Mouse (Mus musculus) cerebellum, postnatal 14 days (tissue): ENCODE data around the gene Itga6.

Experiments
- DNase-seq, 2 experiments: peaks; one replicate each; pipeline ENCODE4 v3.0.0; 2021; ENCODE audit warnings: mixed read lengths in 2 of 2

Itga6 gene

GRCm38 (mm10) chr2:71809289-71809860, 64.0 kb downstream of the Itga6 start:
- no peak for DNase-seq

- no peak for DNase-seq
Observed at GRCm38 (mm10) chr2:71810010-71810409, 64.6 kb downstream of the Itga6 start.

- no peak for DNase-seq
Observed at GRCm38 (mm10) chr2:71810906-71811305, 65.5 kb downstream of the Itga6 start.

GRCm38 (mm10) chr2:71812221-71813021, 67.0 kb downstream of the Itga6 start:
- DNase-seq: peak; percentile 93 to 95

- no peak for DNase-seq
Observed at GRCm38 (mm10) chr2:71813022-71813358, 67.6 kb downstream of the Itga6 start.

GRCm38 (mm10) chr2:71813371-71813770, 68.0 kb downstream of the Itga6 start:
- no peak for DNase-seq

GRCm38 (mm10) chr2:71814016-71814415, 68.6 kb downstream of the Itga6 start:
- no peak for DNase-seq

GRCm38 (mm10) chr2:71815279-71815678, 69.9 kb downstream of the Itga6 start:
- DNase-seq: no peak

GRCm38 (mm10) chr2:71816391-71817041, 71.1 kb downstream of the Itga6 start:
- peak; percentile 22 to 40 for DNase-seq

- DNase-seq: no peak
Observed at GRCm38 (mm10) chr2:71824146-71824545, 78.7 kb downstream of the Itga6 start.

- DNase-seq: no peak
Observed at GRCm38 (mm10) chr2:71827711-71828110, 82.3 kb downstream of the Itga6 start.

- no peak for DNase-seq
Observed at GRCm38 (mm10) chr2:71828928-71829327, 83.5 kb downstream of the Itga6 start.

- no peak for DNase-seq
Observed at GRCm38 (mm10) chr2:71833626-71834025, 88.2 kb downstream of the Itga6 start.

- DNase-seq: no peak
Observed at GRCm38 (mm10) chr2:71834371-71834770, 89.0 kb downstream of the Itga6 start.

GRCm38 (mm10) chr2:71835556-71835955, 90.1 kb downstream of the Itga6 start:
- no peak for DNase-seq

- DNase-seq: no peak
Observed at GRCm38 (mm10) chr2:71836232-71836631, 90.8 kb downstream of the Itga6 start.

- no peak for DNase-seq
Observed at GRCm38 (mm10) chr2:71837261-71837660, 91.8 kb downstream of the Itga6 start.

- DNase-seq: peak; percentile 70 to 85
Observed at GRCm38 (mm10) chr2:71837791-71838190, 92.4 kb downstream of the Itga6 start.

GRCm38 (mm10) chr2:71843316-71843715, 97.9 kb downstream of the Itga6 start:
- no peak for DNase-seq

GRCm38 (mm10) chr2:71844906-71845305, 99.5 kb downstream of the Itga6 start:
- DNase-seq: no peak

- peak; percentile 72 to 77 for DNase-seq
Observed at GRCm38 (mm10) chr2:71852161-71852560, 106.7 kb downstream of the Itga6 start.

- DNase-seq: no peak
Observed at GRCm38 (mm10) chr2:71855076-71855475, 109.7 kb downstream of the Itga6 start.

- DNase-seq: no peak
Observed at GRCm38 (mm10) chr2:71863531-71864173, 118.2 kb downstream of the Itga6 start.

- no peak for DNase-seq
Observed at GRCm38 (mm10) chr2:71865022-71865421, 119.6 kb downstream of the Itga6 start.
